Mouse (Mus musculus) Patski (cell line): Measurements from ENCODE around the gene Evl. TPM values are rescaled to one million over a fixed set of nuclear protein-coding genes. Genes with fewer than 3 reads are reported as not detected.
A peak's percentile ranks its signal among the peaks of the same experiment; 100 is the strongest.

Experiments used
- ATAC-seq: fragments of 100-300 bp; one replicate; pipeline ENCODE4 v1.8.0; 2021
- CTCF ChIA-PET: fragments of 350-600 bp; sonication (Branson Sonifier 250); formaldehyde crosslinking; loops from one replicate; lab custom pipeline; 2022; ENCODE audit warnings: inconsistent platforms; lab: Charles Lee
- POLR2A ChIA-PET: fragments of 350-600 bp; sonication (Branson Sonifier 250); formaldehyde crosslinking; loops from one replicate; lab custom pipeline; 2022; ENCODE audit warnings: antibody characterized with exemption, inconsistent platforms; lab: Charles Lee
- DNase-seq: peaks from one replicate; pipeline ENCODE4 v3.0.0-alpha.2; 2011; ENCODE audit warnings: low read depth, low spot score
- H3K27me3 ChIP-seq: fragments of 371-371 bp; one replicate; pipeline ENCODE4 v1.5.1; 2021
- CTCF ChIP-seq: fragments of 100-300 bp; IDR thresholded peaks from one replicate; pipeline ENCODE4 v1.5.1; 2021
- in situ Hi-C: fragments of 300-500 bp; cut with MboI; formaldehyde crosslinking; loops from 3 replicates; pipeline ENCODE4 v1.11.1; 2018; ENCODE audit warnings: low pct_unique_long_range_greater_than_20kb, mixed read lengths
- polyA plus RNA-seq: library from polyadenylated mRNA; unstranded; gene quantifications from one replicate; pipeline ENCODE4 v1.2.3, GENCODE M21; 2021

The Evl gene
- polyA plus RNA-seq, 1 experiment from 2014 or later = 109 TPM

DNA sequence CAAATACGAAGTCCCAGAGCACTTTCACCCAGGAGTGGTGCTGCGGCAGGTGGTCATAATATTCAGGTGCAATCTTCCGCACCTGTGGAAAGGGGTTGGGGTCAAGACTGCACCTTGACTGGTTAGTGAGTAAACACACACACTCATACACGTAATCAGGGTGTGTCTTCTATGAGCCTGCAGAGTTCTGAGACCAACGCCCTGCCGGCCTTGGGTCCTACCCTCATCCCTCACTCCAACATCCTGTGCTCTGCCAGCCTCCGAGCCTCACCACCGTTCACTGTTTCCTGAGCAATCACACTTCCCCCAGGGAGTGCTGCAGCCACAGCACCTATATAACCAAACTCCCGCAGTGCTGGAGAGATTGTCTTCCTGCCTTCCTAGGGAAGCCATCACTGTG lies 136.0 kb downstream of the Evl start:
- ChIA-PET POLR2A (no interaction called here), CTCF (no interaction called here)
- DNase-seq (no peak), ATAC-seq (no peak)
- no peaks in the 10 kb centered on the region for H3K27me3 ChIP-seq
- TF ChIP-seq CTCF = no peak
- in situ Hi-C loops = no loop called here

GRCm38 (mm10) chr12:108693592-108693991 lies 139.1 kb downstream of the Evl start:
- in situ Hi-C loops = no loop called here
- ATAC-seq = no peak
- no peak for DNase-seq
- no peaks in the 10 kb centered on the region for H3K27me3 ChIP-seq
- ChIA-PET POLR2A (no interaction called here), CTCF (no interaction called here)
- TF ChIP-seq CTCF = no peak

- DNase-seq (no peak), ATAC-seq (no peak)
- ChIA-PET POLR2A (no interaction called here), CTCF (no interaction called here)
- TF ChIP-seq CTCF = no peak
- H3K27me3 ChIP-seq = no peaks in the 10 kb centered on the region
- in situ Hi-C loops = no loop called here
Observed at GRCm38 (mm10) chr12:108694223-108694622, 139.7 kb downstream of the Evl start.

- H3K27me3 ChIP-seq = no peaks in the 10 kb centered on the region
- TF ChIP-seq CTCF = no peak
- ChIA-PET CTCF (interaction anchor here (1.2 kb wide), 1 partner anchor 19 kb away, joined by 3 read pairs; no protein-coding TSS in a partner anchor), POLR2A (no interaction called here)
- DNase-seq (no peak), ATAC-seq (no peak)
- in situ Hi-C loops = no loop called here
Observed at GRCm38 (mm10) chr12:108698697-108699471, 144.4 kb downstream of the Evl start.

DNA sequence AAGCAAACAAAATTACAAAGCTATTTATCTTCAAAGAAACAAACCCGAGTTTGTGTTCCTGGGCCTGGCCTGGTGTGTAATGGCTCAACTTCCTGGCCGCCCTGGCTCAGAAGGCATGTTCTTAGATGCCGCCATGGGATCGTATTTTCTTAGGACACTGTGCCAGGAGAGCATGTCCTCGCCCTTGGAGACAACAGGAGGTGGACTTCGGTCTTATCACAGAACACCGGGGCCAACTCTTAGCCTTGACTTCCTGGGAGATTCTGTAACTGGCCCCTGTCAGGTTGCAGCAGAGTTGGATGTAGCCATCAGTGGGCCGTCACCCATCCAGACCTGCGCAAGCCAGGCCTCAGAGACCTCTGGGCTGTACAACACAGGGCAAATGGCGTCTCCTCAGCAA lies 145.1 kb downstream of the Evl start:
- ChIA-PET POLR2A (interaction anchor here (0.6 kb wide), 1 partner anchor 59 kb away, joined by 3 read pairs; no protein-coding TSS in a partner anchor), CTCF (interaction anchor here (1.2 kb wide), 1 partner anchor 20 kb away, joined by 3 read pairs; no protein-coding TSS in a partner anchor)
- no peak for ATAC-seq
- DNase-seq = no peak
- TF ChIP-seq CTCF = no peak
- in situ Hi-C loops = no loop called here
- H3K27me3 ChIP-seq = no peaks in the 10 kb centered on the region

- no peak for TF ChIP-seq CTCF
- CTCF ChIA-PET = interaction anchor here (1.2 kb wide), 1 partner anchor 20 kb away, joined by 3 read pairs; no protein-coding TSS in a partner anchor
- DNase-seq (no peak), ATAC-seq (no peak)
- in situ Hi-C loops = no loop called here
- POLR2A ChIA-PET = interaction anchor here (0.6 kb wide), 1 partner anchor 58 kb away, joined by 3 read pairs; no protein-coding TSS in a partner anchor
- H3K27me3 ChIP-seq = no peaks in the 10 kb centered on the region
Observed at GRCm38 (mm10) chr12:108700037-108700436, 145.5 kb downstream of the Evl start.

DNA sequence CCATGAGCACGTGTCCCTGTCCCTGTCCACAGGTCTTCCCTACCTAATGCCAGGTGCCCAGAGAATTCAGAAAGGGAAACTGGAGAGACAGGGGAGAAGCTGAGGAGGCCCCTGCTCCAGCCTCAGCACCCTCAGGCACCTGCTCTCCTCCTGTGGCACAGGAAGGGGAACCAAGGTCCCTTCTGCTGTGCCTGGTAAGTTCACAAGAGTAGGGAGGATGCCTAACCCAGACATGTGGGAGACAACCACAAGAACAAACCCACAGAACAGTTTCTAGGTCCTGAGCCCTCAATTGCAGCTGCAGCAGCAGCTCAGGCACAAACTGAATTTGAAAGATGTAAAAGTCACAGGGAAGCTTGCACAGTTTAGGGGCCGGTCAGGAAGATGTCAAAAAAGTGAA lies 146.7 kb downstream of the Evl start:
- DNase-seq (no peak), ATAC-seq (no peak)
- ChIA-PET POLR2A (no interaction called here), CTCF (no interaction called here)
- no peak for TF ChIP-seq CTCF
- H3K27me3 ChIP-seq = no peaks in the 10 kb centered on the region
- in situ Hi-C loops = no loop called here

DNA sequence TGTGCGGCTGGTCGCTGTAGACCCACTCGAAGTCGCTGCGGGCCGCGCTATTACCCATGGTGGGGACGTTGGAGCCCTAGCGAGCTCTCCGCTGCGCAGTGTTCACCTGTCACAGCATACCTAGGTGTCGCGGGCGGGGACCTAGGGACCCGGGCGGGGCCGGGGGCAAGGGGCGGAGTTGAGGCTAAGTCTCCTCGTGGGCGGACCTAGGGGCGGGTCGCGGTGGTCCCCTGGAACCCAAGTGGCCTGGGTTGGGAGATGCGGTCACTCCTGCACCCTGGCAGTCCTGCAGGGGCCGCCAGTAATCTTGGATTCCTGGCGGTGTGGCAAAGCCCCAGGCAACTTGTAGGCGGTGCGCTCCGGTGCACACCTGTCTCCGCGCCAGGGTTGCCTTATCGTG lies 147.7 kb downstream of the Evl start, which contains the start of gene Degs2:
Gene Degs2 (minus strand): TSS at position 131 of the 400 bp plus-strand sequence.
- ChIA-PET CTCF (interaction anchor here (1.0 to 1.4 kb wide), 2 partner anchors 43 to 56 kb away, joined by 3 read pairs; no protein-coding TSS in a partner anchor), POLR2A (no interaction called here)
- H3K27me3 ChIP-seq = no peaks in the 10 kb centered on the region
- in situ Hi-C loops = no loop called here
- TF ChIP-seq CTCF = no peak
- DNase-seq (no peak), ATAC-seq (peak; percentile 17)

DNA sequence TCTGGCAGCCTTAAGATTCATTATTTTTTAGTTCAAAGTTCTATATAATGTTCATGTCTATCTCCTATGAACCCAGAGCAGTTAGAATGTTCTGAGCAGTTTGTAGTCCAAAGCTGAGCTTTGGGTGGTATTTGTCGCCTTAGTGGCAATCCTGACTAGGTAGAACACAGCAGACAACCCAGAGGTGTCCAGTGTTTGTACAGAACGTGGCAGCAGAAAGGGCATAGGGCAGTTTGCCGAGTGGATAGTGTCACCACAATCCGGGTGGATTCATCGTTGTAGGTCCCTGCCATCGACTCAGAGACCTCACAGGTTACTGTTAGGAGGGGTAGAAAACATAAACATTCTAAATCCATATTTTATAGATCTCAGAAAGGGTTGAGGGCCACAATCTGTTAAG lies 151.0 kb downstream of the Evl start:
- DNase-seq = no peak
- in situ Hi-C loops = no loop called here
- H3K27me3 ChIP-seq = no peaks in the 10 kb centered on the region
- no peak for ATAC-seq
- no peak for TF ChIP-seq CTCF
- ChIA-PET POLR2A (no interaction called here), CTCF (interaction anchor here (0.9 to 1.7 kb wide), 4 partner anchors 36 to 92 kb away, joined by 3 to 5 read pairs (median 4); no protein-coding TSS in a partner anchor)

DNA sequence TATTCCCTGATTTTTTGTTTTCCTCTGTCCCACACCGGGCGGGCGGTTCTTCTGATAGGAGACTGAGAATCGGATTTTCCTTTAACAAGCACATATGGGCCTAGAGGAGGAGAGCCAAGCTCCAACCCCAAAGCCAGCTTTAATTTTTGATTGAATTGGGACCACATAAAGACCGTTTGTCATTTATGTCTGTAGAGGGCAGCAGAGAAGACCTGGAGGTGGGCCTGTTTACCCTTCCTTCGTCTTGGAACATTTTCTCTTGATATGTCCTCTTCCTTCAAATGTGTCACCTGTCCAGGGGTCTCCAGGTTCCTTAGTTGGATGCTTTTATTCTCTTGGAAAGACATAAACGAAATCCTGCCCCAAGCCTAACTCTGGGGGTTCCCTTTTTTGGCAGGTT lies 151.6 kb downstream of the Evl start:
- no peak for TF ChIP-seq CTCF
- H3K27me3 ChIP-seq = no peaks in the 10 kb centered on the region
- in situ Hi-C loops = no loop called here
- DNase-seq = no peak
- no peak for ATAC-seq
- ChIA-PET CTCF (interaction anchor here (0.9 to 1.7 kb wide), 4 partner anchors 36 to 93 kb away, joined by 3 to 5 read pairs (median 4); no protein-coding TSS in a partner anchor), POLR2A (no interaction called here)

- no peaks in the 10 kb centered on the region for H3K27me3 ChIP-seq
- ATAC-seq (no peak), DNase-seq (no peak)
- ChIA-PET POLR2A (no interaction called here), CTCF (interaction anchor here (0.7 to 1.2 kb wide), 3 partner anchors 10 to 40 kb away, joined by 3 read pairs; no protein-coding TSS in a partner anchor)
- in situ Hi-C loops = no loop called here
- TF ChIP-seq CTCF = no peak
Observed at GRCm38 (mm10) chr12:108709386-108709785, 154.9 kb downstream of the Evl start.
